Mouse (Mus musculus): ENCODE measurements around the gene Rela.
A peak's percentile ranks its signal among the peaks of the same experiment; 100 is the strongest.
"Not testable (repeated sequence)": the region's sequence is repeated elsewhere in the genome, so short reads cannot be mapped to it uniquely, and the experiment has no call there.

The Rela gene

DNA sequence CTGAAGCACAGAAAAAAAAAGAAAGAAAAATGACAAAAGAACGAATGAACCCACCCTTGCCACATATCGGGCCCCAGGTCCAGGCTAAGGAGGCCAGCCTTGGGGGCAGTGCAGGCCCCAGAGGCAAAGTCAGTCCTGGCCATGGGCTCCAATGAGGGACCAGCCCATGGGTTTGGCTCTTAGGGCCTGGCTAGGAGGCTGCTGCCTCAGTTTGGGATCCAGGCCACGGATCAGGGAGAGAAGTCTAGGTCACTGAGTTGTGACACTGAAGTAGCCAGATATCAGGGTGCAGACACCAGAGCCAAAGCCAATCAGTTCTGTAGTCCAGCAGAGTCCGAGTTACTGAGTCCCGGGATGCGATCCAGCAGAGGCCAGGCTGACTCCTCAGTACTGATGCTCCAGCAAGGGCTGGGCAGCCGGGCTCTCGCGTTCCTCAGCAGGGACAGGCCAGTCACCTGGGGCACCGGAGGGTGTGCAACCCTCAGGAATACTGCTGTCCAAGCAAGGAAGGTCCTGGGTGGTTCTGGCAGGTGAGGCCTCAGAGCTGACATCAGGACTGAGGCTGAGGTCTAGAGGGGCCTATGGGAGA is 27.5 kb downstream of the Rela start:
- no peak for DNase-seq (ENCODE audit: low read depth)

DNA sequence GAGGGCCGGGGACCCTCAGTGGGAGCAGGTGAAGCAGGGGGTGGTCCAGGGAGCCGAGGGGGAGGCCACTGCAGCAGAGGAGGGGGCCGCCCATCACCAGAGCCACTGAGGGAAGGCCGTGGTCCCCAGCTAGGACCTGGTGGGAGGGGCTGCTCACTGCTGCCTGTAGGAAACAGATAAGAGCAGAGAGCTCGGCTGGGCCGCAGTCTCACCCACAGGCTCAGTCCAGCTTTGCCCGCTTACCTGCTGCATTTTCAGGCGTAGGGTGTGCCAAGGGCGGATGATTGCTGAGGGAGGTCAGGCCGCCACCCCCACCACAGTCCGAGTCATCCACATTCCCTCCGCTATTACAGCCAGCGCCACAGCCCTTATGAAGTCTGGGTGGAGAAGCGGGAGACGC is 28.2 kb downstream of the Rela start:
- peak; percentile 16 for DNase-seq (ENCODE audit: low read depth)

DNA sequence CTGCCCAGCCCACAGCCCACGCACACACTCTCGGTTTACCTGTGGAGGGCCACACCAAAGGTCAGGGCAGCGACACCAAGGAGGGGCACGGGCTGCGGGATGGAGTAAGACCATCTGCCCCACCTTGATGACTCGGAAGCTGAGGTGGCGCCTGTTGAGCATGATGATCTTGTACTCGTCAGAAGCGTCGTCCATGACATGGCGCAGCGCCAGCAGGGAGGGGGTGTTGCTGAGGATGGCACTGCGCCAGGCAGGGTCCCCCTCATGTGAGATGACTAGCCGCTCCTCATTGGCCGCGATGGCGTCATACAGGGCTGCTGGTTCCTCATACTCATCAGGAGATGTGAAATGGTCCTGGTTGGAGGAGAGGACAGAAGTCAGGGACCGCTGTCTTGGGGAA is 29.1 kb downstream of the Rela start:
- no peak for DNase-seq (ENCODE audit: low read depth)

DNA sequence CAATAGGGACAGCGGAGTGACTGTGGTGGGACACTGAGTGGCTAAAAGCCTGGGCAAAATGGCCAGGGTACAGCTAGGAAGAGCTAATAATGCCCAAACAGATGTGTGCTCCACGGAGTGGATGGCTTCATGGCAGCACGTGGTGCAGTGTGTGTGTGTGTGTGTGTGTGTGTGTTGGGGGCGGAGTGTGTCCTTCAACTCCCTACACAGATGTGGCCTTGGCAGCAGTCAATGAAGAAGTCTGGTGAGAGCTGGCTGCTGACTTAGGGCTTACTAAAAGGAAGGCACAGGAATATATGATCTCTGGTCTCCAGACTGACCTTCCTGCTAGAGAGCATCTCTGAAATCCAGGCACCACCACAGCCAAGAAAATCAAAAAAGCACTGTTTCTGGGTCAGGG is 31.1 kb downstream of the Rela start:
- no peak for DNase-seq (ENCODE audit: low read depth)

DNA sequence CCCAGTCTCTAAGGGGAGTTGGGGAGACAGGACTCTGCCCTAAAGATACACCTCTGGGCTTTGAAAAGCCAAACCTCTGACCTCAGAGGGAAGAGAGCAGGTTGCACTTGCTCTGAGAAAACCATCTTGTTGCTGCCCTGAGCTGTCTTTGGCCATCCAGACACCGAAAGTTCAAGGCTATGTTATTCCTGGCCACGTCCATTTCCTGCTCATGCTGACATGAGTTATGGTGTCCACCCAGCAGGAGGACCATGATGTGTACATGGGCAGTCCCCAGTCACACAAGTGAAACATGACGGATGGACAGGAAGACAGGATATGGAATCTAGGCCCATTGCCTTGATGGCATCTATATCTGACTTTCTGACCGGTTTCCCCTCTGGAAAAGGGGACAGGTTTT is 43.1 kb downstream of the Rela start:
- DNase-seq (ENCODE audit: low read depth) = no peak

DNA sequence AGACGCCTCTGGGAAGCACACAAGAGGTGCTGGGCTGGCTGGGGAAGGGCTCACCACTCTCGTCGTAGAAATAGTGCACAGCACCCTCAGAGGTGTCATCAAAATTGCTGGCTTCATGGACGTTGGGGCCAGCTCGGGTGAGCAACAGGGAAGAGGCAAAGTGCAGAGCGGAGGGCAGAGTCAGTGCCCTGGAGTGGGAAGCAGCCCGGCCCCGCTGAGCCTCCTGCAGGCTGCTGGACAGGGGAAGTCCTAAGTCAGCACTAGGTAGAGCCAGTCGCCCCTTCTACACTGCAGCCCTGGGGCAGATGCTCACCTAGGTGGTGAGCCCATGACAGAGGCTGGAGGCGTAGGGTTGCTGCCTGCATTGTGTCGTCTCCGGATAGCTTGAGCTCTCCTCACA is 47.0 kb downstream of the Rela start:
- no peak for DNase-seq (ENCODE audit: low read depth)

DNA sequence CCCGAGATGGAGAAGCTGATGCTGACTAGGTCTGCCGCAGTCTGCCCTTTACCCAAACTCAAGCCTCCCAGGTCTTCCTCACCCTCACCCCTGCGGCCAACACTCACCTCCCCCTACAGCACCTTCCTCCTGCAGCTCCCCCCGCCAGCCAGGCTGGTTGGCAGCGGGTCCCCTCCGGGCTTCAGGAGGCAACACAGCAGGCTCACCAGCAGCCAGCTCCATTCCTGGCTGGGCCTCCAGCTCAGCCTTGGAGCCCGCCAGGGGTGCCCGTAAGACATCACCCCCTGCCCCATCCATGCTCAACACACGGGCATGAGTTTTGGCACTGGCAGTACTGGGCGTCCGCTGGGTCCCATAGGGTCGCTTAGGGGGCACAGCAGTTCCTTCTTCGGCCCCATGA is 47.7 kb downstream of the Rela start:
- DNase-seq (ENCODE audit: low read depth) = no peak

DNA sequence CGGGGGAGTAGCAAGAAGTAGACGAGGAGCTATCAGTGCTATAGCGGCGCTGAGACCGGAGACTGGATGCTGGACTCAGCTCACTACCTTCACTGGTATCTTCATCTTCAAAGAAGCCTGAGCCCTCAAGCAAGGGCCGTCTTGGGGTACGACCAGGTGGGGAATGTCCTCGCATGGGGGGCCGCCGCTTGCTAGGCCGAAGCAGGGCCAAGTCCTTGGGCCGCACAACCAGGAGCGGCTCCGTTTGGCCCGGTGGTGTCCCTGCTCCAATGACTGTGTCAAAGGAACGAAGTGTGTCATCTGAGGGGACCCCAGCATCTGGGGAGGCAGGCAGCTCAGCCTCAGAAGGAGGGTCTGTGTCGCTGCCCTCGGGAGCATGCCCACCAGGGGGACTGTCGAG is 48.1 kb downstream of the Rela start:
- DNase-seq (ENCODE audit: low read depth) = no peak

DNA sequence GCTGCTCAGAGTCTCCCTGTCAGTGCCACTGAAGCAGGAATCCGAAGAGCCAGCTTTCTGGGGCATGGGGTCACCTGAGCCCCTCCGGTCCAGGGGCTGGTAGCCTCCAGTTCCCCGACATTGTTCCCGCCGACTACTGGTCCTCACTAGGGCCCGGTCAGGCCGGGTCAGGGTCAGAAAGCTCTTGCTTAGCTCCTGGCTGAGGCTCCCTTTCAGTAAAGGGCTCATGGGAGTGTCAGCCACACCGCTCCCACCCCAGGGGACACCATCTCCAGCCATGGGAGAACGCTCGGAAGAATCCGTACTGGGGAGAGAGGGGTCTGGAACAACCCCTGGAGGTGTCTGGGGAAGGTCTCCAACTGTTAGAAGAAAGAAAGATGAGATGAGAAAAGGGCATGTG is 48.6 kb downstream of the Rela start:
- no peak for DNase-seq (ENCODE audit: low read depth)

DNA sequence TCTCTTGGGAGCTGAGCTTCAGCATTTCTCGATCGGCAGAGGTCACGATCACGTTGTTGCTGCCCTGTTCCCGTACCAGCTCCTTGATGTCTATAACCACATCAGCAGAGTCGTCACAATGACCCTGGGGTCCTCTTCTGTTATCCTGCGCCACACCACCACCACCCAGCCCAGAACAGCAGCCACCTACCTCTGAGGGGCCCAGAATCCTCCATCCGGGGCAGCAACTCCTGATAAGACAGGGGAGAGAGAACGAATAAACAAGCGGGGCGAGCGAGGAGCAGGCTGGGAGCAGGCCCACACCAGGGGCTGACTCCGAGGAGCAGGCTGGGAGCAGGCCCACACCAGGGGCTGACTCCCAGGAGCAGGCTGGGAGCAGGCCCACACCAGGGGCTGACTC is 49.2 kb downstream of the Rela start:
- no peak for DNase-seq (ENCODE audit: low read depth)

DNA sequence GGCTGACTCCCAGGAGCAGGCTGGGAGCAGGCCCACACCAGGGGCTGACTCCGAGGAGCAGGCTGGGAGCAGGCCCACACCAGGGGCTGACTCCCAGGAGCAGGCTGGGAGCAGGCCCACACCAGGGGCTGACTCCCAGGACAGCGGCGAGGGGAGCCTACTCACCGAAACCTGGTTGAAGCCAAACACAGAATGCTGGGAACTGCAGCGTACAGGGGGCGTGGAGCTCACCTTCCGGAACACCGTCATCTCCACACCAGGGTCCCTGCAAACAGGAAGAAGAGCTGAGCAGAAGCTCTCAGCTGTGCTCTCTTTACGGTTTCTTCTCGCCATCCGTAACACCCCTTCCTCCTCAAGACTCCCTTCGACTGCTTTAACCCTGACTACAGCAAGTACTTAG is 49.7 kb downstream of the Rela start:
- not testable (repeated sequence) for DNase-seq (ENCODE audit: low read depth)

DNA sequence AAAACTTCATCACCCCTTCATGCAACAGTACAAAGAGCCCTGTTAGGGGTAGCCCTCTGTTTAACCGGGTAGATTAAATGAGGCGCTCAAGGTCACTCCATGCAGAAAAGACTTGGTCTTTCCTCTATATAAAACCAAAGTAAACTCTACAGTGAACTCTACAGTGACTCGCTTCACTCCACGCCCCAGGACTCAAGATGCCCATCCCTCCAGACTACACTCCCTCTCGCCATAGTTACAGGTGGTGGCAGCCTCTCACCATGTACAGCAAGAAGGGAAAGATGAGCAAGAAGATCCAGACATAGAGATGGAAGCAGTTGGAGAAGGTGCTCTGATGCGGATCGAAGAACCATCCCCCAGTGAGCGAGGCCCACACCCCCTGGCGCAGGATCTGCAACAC is 50.5 kb downstream of the Rela start:
- peak; percentile 35 for DNase-seq (ENCODE audit: low read depth)

DNA sequence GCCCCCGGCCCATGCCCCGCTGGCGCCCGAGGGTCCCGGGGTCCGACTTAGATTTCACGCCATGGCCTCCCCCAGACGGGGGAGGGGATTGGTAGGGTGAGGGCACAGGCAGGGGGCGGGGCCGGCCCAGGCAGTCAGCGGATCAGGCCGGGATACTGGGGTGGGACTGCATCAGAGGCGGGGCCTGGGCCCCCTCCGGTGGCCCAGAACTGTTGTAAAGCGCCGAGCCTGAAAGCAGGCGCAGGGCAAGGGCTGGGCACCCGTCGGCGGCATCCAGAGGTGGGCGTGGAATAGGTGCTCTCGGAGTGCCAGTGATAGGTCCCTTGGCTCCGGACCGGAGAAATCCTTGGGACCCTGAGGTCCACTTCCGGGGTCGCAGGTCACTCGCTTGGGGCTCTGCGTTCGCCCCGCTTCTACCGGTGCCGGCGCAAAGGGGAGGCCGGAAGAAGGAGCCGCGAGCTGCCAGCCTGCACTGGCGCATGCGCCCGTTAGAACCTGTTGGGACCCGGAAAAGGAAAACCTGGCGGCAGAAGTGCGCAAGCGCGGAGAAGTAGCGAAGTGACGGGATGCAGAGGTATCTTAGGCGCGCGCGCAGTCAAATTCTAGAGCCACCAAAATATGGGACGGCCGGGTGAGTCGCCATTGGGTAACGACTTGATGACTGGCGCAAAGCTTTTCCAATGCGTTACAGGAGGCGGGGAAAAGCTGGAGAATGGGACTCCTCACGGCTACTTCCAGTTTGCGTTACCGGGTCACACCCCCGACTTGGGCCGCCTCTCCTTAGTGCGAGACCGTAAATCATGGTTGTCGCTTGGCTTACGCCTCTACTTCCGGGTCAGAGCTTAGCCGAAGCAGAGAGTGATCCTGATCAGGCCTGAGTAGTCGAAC is 51.2 kb downstream of the Rela start, which contains the start of the genes Map3k11 and Pcnx3:
Map3k11 (plus strand) TSS at position 543 of the 888 bp plus-strand sequence.
Pcnx3 (minus strand) TSS at position 709 of the 888 bp plus-strand sequence.
- DNase-seq (ENCODE audit: low read depth) = peak; percentile 100

DNA sequence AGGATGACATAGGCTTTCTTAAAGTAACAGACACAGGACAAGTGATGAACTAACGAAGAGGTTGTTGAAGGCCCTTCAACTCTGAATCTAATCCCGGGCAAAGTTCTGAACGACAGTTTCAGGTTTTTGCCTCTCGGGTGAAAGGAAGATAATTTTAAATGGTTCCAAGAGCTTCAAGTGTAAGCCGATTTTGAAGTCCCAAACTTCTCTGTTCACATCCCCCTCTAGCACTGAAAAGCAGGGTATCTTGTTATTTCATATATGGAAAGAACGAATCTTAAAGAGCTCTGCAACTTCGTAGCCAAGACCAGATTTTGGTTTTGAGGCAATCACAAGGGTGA is 51.8 kb downstream of the Rela start:
- DNase-seq (ENCODE audit: low read depth) = no peak

DNA sequence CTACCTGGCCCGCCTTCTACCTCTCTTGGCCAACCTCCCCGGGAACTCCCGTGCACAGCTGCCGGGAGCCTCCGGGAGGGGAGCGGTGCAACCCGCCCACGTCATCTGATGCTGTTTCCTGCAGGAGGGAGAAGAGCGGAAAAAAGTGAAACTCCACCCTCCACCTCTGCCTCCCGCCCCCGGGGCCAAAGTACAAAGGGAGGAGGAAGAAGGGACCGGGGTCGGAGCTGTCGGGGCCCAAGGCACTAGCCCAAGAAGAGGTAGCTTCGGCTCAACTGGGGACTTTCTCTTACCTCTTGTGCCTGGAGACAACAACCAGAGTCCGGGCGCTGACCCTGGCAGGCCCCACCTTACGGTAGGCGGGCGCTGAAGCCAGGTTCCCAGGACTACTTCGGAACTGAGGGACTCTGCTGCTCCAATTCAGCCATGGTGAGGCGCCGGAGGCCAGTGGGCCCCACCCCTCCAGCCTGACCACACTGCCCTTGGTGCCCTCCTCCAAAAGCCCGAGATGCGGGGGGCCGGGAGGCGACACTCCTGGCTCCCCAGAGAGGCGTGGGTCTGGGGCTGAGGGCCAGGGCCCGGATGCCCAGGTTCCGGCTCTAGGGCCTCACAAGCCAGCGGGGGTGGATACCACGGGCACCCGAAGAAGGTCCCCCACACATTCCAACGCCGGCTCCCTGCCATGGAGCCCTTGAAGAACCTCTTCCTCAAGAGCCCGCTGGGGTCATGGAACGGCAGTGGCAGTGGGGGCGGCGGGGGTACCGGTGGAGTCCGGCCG is 52.5 kb downstream of the Rela start:
- peak; percentile 91 for DNase-seq (ENCODE audit: low read depth)

DNA sequence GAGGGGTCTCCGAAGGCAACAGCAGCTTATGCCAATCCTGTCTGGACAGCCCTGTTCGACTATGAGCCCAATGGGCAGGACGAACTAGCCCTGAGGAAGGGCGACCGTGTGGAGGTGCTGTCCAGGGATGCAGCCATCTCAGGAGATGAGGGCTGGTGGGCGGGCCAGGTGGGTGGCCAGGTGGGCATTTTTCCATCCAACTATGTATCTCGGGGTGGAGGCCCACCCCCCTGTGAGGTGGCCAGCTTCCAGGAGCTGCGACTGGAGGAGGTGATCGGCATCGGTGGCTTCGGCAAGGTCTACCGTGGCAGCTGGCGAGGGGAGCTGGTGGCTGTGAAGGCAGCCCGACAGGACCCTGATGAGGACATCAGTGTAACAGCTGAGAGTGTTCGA is 53.1 kb downstream of the Rela start:
- DNase-seq (ENCODE audit: low read depth) = peak; percentile 22

DNA sequence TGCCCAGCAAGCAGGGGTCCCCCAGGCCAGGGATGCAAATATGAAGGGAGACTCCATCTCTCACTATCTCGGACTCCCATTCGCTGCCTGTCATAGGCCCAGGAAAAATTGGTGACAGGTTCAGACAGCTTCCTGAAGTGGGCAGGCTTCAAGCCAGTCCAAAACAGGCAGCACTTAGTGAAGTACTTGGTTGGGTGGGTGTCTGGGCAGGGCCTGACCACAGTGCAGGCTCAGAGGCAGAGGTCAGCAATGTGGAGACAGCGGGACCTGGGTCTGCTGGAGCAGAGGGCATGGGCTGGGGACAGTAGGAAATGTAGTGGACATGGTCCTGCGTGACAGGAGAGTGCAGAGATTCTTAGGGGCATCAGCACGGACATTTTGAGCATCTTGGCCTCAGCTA is 54.3 kb downstream of the Rela start:
- DNase-seq (ENCODE audit: low read depth) = no peak

DNA sequence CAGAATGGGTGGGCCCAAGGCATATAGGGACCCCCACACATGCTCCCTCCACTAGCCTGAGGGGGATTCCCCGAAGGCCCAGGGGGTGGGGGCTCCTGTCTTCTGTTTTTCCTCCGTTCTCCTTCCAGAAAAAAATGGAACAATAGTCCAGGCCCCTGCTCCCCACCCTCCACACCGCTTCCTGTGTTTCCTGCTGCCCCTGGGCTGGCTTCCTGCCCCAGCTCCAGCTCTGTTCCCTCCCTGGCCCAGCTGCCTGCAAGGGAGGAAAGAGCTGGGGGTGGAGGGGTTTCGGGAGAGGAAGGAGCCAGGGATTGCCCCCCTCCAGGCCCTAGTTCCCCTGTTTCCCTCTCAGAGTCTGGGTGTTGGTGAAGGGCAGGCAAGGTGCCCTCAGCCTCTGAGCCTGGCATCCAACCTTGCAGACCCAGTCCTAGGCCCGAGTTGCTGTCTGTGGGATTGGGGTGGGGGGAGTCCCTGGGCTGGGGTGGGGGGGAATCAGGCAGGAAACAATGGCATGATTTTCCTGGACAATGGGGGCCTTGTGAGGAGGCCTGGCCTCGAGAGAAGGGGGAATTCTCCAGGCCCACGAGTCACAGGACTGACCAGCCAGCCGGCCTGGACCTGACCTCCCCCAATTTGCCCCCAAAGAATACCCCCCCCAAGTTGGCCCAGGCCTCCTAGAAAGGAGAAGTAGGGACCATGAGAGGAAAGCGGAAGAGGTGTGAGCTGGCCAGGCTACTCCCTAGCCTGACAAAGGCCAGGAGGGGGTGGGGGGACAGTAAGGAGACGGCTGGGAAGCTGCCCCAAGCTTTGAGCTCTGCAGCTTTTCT is 55.0 kb downstream of the Rela start:
- DNase-seq (ENCODE audit: low read depth) = no peak

DNA sequence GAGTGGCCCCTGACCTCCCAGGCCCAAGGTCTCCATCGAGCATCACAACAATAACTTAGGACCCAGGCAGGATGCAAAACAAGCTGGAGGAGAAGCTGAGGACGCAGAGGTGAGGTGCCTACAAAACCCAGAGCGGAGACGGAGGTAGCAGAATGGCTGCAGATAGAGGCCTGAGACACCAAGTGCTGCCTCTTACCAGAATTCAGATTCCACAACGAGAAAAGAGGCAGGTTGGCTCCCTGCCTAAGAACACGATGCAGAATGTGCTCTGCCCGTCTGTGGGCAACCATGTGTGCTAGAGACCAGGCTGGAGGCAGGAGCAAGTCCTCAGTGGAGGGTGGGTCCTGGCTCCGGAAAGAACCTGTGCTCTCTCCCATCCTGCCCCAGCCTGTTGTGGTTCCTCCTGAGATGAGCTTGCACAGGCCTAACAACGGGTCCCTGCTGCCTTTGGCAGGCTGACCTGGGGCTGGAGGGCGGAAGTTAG is 55.7 kb downstream of the Rela start:
- DNase-seq (ENCODE audit: low read depth) = no peak

DNA sequence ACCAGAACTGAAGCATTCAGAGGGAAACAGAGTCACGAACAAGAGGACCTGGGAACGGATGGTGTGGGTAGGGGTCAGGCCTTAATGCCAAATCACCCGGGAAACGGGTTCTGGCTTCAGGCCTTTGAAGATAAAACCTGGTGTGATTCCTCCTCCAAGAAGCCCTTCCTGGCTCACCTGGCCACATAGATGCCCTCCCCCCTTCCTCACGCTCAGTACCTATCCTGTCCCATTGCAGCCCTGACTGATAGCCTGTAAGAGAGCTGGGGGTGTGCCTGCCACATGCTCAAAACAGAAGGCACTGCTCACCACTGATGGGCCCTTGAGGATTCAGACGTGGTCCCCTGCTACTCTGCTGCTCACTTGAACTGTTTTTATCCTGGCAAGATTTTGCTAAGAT is 56.5 kb downstream of the Rela start:
- DNase-seq (ENCODE audit: low read depth) = no peak

DNA sequence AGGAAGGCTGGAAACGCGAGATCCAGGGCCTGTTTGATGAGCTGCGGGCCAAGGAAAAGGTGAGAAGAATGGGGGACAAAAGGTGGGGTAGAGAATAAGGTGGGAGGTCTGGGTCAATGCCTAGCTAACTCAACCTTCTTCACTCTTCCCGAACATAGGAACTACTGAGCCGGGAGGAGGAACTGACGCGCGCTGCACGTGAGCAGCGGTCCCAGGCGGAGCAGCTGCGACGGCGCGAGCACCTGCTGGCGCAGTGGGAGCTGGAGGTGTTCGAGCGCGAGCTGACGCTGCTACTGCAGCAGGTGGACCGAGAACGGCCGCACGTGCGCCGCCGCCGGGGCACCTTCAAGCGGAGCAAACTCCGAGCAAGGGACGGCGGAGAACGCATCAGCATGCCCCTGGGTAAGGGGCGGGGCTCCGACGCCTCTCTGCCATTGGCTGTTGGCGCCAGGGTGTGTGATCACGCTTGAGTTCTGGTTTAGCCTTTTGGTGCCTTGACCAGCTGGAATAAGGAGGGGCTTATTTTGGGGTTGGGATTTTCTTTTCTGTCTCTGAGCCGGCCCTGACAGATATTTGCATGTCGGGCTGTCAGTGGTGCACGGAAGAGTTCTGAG is 58.7 kb downstream of the Rela start:
- DNase-seq (ENCODE audit: low read depth) = no peak
